Mouse (Mus musculus) right cerebral cortex, postnatal 36 days (tissue): ENCODE measurements around the gene Ifngr1.

Experiments used
- DNase-seq, 2 experiments: peaks; one replicate each; pipeline ENCODE4 v3.0.0; 2022; ENCODE audit warnings: low spot score in 2 of 2, mixed read lengths in 1 of 2

The Ifngr1 gene

DNA sequence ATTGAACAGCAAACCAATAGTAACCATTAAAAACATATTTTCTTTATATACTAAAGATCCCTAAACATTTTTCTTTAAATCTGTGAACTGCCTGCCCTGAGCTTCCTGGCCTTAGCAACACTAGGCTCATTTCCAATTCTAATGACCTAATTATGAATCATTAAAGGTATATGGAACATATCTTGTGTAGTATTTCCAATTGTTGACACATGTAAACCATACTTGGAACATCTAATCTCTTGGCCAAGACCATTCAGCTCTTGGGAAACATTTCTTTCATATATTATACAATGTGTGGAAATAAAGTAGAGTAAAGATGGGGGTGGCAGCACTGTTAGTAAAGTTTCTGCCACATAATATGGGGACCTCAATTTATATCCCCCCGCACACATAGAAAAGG is 47.9 kb downstream of the Ifngr1 start:
- DNase-seq: no peak

GRCm38 (mm10) chr10:19645119-19645518 is 53.4 kb downstream of the Ifngr1 start:
- DNase-seq: peak; percentile 2 to 12

DNA sequence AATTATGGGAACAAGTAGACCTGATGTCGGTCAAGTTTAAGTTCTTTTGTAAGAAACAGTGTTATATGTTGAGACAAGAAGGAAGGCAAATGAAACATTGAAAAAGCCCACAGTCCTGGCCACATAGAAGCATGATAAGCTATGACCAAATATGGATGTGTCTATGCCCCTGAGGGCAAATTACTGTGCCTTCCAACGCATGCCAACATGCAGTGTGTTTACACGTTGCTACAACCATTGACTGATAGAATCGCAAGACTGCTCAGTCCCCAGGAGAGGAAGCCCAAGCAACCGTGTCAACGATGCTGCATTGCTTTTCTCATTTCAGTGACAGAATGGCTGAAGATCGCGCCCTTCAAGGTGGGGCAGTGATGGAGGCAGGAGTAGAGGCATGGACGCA is 65.7 kb downstream of the Ifngr1 start:
- no peak for DNase-seq
